Mouse (Mus musculus): ENCODE measurements at regions not wholly inside any gene's neighbourhood (a gene's known extent, or its start where the extent isn't known, plus 50 kb on each side); places are given as distances from the start of the nearest gene placed in this dataset.

DNA sequence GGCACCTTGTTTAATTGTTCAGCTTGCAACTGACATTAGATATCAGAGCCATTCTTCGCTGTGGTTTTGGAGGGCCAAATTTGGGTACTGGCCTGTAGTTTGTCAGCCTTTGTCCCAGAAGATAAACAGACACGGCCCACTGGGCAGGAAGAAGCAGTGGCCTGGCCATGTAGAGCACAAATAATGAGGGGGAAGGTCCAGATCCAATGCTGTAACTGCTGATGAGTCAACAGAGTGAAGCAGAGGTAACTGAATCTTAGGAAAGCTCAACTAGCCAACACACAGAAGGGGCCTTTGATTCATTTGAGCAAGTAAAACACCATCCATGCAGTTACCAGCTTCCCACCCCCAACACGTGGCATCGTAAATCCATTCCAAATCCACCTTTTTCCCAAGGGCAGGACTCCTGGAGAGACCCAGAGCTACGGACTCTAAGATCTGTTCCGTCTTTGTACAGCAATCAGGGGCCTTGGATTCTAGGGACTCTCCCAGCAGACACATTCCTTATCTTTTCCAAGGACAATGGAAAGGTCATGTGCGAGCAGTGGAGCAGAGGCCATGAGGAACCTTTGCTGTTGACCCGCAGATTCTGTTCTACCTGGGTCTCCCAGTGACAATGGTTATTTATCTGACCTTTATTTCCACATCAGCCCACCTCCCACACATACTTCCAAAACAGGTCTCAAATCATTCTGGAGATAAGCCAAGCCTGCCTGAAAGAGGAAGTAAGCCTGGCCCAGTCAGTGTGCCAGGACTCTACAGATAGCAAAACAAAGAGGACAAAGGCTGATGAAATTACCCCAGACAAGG lies 197.3 kb downstream of the Zfp462 start:
- TF ChIP-seq POLR2A (IDR thresholded peaks at IDR 0.05; ENCODE audit: insufficient read depth, low read depth, low read length) (no peak), CTCF (IDR thresholded peaks at IDR 0.05; ENCODE audit: insufficient read depth, low read depth, low read length) (no peak)
